Mouse (Mus musculus): ENCODE measurements around the gene Gm4559. TPM values are rescaled to one million over a fixed set of nuclear protein-coding genes. Genes with fewer than 3 reads are reported as not detected.
"Not testable (repeated sequence)": the region's sequence is repeated elsewhere in the genome, so short reads cannot be mapped to it uniquely, and the experiment has no call there.

Gm4559 gene
- polyA plus RNA-seq, 1 experiment from 2014 or later = not detected

GRCm38 (mm10) chr7:142296108-142296507, 21.9 kb upstream of the Gm4559 start:
- not testable (repeated sequence) for H3K4me1 ChIP-seq; H3K9ac ChIP-seq; H3K4me2 ChIP-seq; H3K4me3 ChIP-seq (replicated peaks); ATAC-seq (ENCODE audit: insufficient read depth, low FRiP score, low read depth); H3K27ac ChIP-seq; H3K36me3 ChIP-seq; H3K9me3 ChIP-seq; H3K27me3 ChIP-seq (replicated peaks)
- 18% methylated on average over 4 of the region's 4 CpGs for WGBS

- no peak overlapping the region for H3K27ac ChIP-seq
- no peak overlapping the region for H3K4me3 ChIP-seq (replicated peaks)
- no peaks in the 10 kb centered on the region for H3K36me3 ChIP-seq
- no peaks in the 10 kb centered on the region for H3K9me3 ChIP-seq
- no peak overlapping the region for H3K4me2 ChIP-seq
- H3K9ac ChIP-seq = no peak overlapping the region
- H3K27me3 ChIP-seq (replicated peaks) = no peaks in the 10 kb centered on the region
- ATAC-seq (ENCODE audit: insufficient read depth, low FRiP score, low read depth) = no peak
- H3K4me1 ChIP-seq = no peaks in the 10 kb centered on the region
Observed at GRCm38 (mm10) chr7:142295418-142295817, 21.3 kb upstream of the Gm4559 start.

GRCm38 (mm10) chr7:142293851-142294250, 19.7 kb upstream of the Gm4559 start:
- H3K9ac ChIP-seq; H3K27ac ChIP-seq; ATAC-seq (ENCODE audit: insufficient read depth, low FRiP score, low read depth); H3K9me3 ChIP-seq; H3K4me2 ChIP-seq; H3K27me3 ChIP-seq (replicated peaks); H3K4me1 ChIP-seq; H3K36me3 ChIP-seq; H3K4me3 ChIP-seq (replicated peaks): not testable (repeated sequence)
- 2% methylated on average over 2 of the region's 2 CpGs for WGBS

GRCm38 (mm10) chr7:142285910-142286612, 11.9 kb upstream of the Gm4559 start:
- H3K4me1 ChIP-seq; H3K9me3 ChIP-seq; H3K27ac ChIP-seq; H3K4me2 ChIP-seq; H3K4me3 ChIP-seq (replicated peaks); H3K36me3 ChIP-seq; H3K9ac ChIP-seq; ATAC-seq (ENCODE audit: insufficient read depth, low FRiP score, low read depth); H3K27me3 ChIP-seq (replicated peaks): not testable (repeated sequence)
- WGBS = 46% methylated on average over 9 of the region's 9 CpGs

GRCm38 (mm10) chr7:142285130-142285835, 11.1 kb upstream of the Gm4559 start:
- 19% methylated on average over 23 of the region's 23 CpGs for WGBS
- Histone ChIP-seq H3K36me3 (no peaks in the 10 kb centered on the region), H3K27me3 (replicated peaks) (no peaks in the 10 kb centered on the region), H3K4me3 (replicated peaks) (peak overlapping the region; percentile 59), H3K9ac (no peak overlapping the region; the same call in 1 of the 2 replicates), H3K4me2 (peak overlapping the region; percentile 74), H3K9me3 (no peaks in the 10 kb centered on the region), H3K27ac (no peak overlapping the region), H3K4me1 (0 out of 2 replicates have a peak, but pooled peaks cover 7% of the 10 kb centered on the region)
- no peak for ATAC-seq (ENCODE audit: insufficient read depth, low FRiP score, low read depth)

GRCm38 (mm10) chr7:142284615-142285080, 10.5 kb upstream of the Gm4559 start:
- WGBS = under 1% methylated on average over 19 of the region's 19 CpGs
- 0 out of 2 replicates have a peak, but pooled peaks cover 7% of the 10 kb centered on the region for H3K4me1 ChIP-seq

GRCm38 (mm10) chr7:142284023-142284591, 9.9 kb upstream of the Gm4559 start:
- Histone ChIP-seq H3K9me3 (no peaks in the 10 kb centered on the region), H3K36me3 (no peaks in the 10 kb centered on the region), H3K27me3 (replicated peaks) (no peaks in the 10 kb centered on the region), H3K4me3 (replicated peaks) (peak overlapping the region; percentile 59), H3K4me1 (0 out of 2 replicates have a peak, but pooled peaks cover 7% of the 10 kb centered on the region), H3K27ac (peak overlapping the region; percentile 89), H3K4me2 (peak overlapping the region; percentile 74), H3K9ac (peak overlapping the region; percentile 48)
- peak; percentile 62; the same call in 1 of the 2 replicates for ATAC-seq (ENCODE audit: insufficient read depth, low FRiP score, low read depth)
- under 1% methylated on average over 38 of the region's 38 CpGs for WGBS

More at GRCm38 (mm10) chr7:142284615-142285080, 10.5 kb upstream of the Gm4559 start:
- Histone ChIP-seq H3K9ac (peak overlapping the region; percentile 48; the same call in 1 of the 2 replicates), H3K27ac (peak overlapping the region; percentile 89), H3K4me3 (replicated peaks) (peak overlapping the region; percentile 59), H3K36me3 (no peaks in the 10 kb centered on the region), H3K4me2 (peak overlapping the region; percentile 74), H3K9me3 (no peaks in the 10 kb centered on the region), H3K27me3 (replicated peaks) (no peaks in the 10 kb centered on the region)
- peak; percentile 83; the same call in 1 of the 2 replicates for ATAC-seq (ENCODE audit: insufficient read depth, low FRiP score, low read depth)

- H3K4me3 ChIP-seq (replicated peaks); H3K27ac ChIP-seq; H3K4me2 ChIP-seq; H3K9me3 ChIP-seq; H3K9ac ChIP-seq; H3K36me3 ChIP-seq; H3K27me3 ChIP-seq (replicated peaks); ATAC-seq (ENCODE audit: insufficient read depth, low FRiP score, low read depth); H3K4me1 ChIP-seq: not testable (repeated sequence)
- WGBS = 57% methylated on average over 2 of the region's 2 CpGs
Observed at GRCm38 (mm10) chr7:142282847-142283246, 8.7 kb upstream of the Gm4559 start.

GRCm38 (mm10) chr7:142279291-142279690, 5.1 kb upstream of the Gm4559 start:
- not testable (repeated sequence) for H3K4me3 ChIP-seq (replicated peaks); H3K9me3 ChIP-seq; H3K27ac ChIP-seq; H3K36me3 ChIP-seq; H3K9ac ChIP-seq; ATAC-seq (ENCODE audit: insufficient read depth, low FRiP score, low read depth); H3K4me1 ChIP-seq; H3K4me2 ChIP-seq; H3K27me3 ChIP-seq (replicated peaks)
- WGBS = 70% methylated on average over 1 of the region's 1 CpGs

GRCm38 (mm10) chr7:142278183-142278582, 4.0 kb upstream of the Gm4559 start:
- H3K36me3 ChIP-seq; H3K27me3 ChIP-seq (replicated peaks); H3K27ac ChIP-seq; H3K4me2 ChIP-seq; H3K9me3 ChIP-seq; H3K4me3 ChIP-seq (replicated peaks); H3K4me1 ChIP-seq; H3K9ac ChIP-seq: not testable (repeated sequence)
- ATAC-seq (ENCODE audit: insufficient read depth, low FRiP score, low read depth) = 0 out of 2 replicates have a peak, but pooled peaks have one; percentile 43
- WGBS = 0% methylated on average over 3 of the region's 3 CpGs

GRCm38 (mm10) chr7:142258254-142258653, 15.9 kb downstream of the Gm4559 start, which contains the start of gene Gm2431:
TSS of gene Gm2431 (minus strand) at chr7:142258354.
- 16% methylated on average over 1 of the region's 1 CpGs for WGBS
- not testable (repeated sequence) for H3K4me1 ChIP-seq; H3K9ac ChIP-seq; H3K27ac ChIP-seq; ATAC-seq (ENCODE audit: insufficient read depth, low FRiP score, low read depth); H3K9me3 ChIP-seq; H3K27me3 ChIP-seq (replicated peaks); H3K4me2 ChIP-seq; H3K4me3 ChIP-seq (replicated peaks); H3K36me3 ChIP-seq

GRCm38 (mm10) chr7:142255517-142255916, 18.6 kb downstream of the Gm4559 start:
- no peak for ATAC-seq (ENCODE audit: insufficient read depth, low FRiP score, low read depth)
- Histone ChIP-seq H3K27ac (no peak overlapping the region), H3K9ac (no peak overlapping the region), H3K9me3 (no peaks in the 10 kb centered on the region), H3K27me3 (replicated peaks) (0 out of 2 replicates have a peak, but pooled peaks cover 3% of the 10 kb centered on the region), H3K4me3 (replicated peaks) (no peak overlapping the region), H3K4me1 (no peaks in the 10 kb centered on the region), H3K36me3 (no peaks in the 10 kb centered on the region), H3K4me2 (no peak overlapping the region)
- WGBS = 0% methylated on average over 2 of the region's 2 CpGs
